In the genomic region with DNA sequence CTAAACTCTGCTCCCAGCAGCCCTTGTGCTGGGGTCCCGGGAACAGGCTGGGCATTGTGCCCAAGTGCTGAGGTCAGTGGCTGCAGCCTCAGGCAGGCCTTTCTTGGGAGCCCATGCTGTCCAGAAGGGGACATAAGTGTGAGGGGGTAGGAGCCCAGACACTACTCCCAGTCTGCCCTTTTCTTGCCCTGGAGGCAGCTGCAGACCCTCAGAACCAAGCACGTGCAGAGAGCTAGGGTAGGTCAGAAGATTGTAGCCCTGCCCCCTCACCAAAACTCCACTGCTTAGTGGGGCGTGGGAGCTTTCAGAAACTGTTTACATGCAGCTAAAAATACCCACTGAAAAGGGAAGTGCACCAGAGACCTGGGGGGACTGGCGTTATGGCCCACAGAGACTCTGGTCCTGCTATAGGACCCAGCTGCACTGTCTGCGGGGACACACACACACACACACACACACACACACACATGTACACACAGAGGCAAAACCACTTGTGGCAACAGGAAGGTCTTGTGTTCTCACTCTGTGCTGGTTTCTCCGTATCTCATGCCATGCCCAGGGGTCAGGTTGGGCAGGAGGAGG, we compare ENCODE assay signal across 8 mouse cellular contexts. TPM values are rescaled to one million over a fixed set of nuclear protein-coding genes. Genes with fewer than 3 reads are reported as not detected.
A peak's percentile ranks its signal among the peaks of the same experiment; 100 is the strongest.
DNase-seq lines count a peak whose midpoint lies in the region; ATAC-seq and TF ChIP-seq lines count a peak whose summit lies in the region.

No protein-coding gene starts in this region.

- H3K36me3 ChIP-seq in G1E (replicated peaks): peaks cover 95% of the 10 kb centered on the region
- no peaks in the 10 kb centered on the region for H3K36me3 ChIP-seq in forebrain, embryonic 16.5 days (ENCODE audit: control insufficient read depth, insufficient read depth)
- H3K36me3 ChIP-seq in hindbrain, embryonic 16.5 days (ENCODE audit: control insufficient read depth, insufficient read depth, low read length): no peaks in the 10 kb centered on the region
- peaks cover 41% of the 10 kb centered on the region for H3K36me3 ChIP-seq in liver, embryonic 12.5 days

- ATAC-seq in G1E (ENCODE audit: extremely low read depth, insufficient number of reproducible peaks, low FRiP score, poor library complexity, severe bottlenecking): no peak
- ATAC-seq in forebrain, embryonic 16.5 days: no peak
- ATAC-seq in hindbrain, embryonic 16.5 days: peak; percentile 41; the same call in 1 of the 2 replicates
- ATAC-seq in liver, embryonic 12.5 days: no peak

- no peak for TF ChIP-seq CTCF in gastrocnemius, adult 2 months (IDR thresholded peaks at IDR 0.05)
- no peak for TF ChIP-seq CTCF in G1E (IDR thresholded peaks at IDR 0.05; ENCODE audit: low read depth, low read length)
- TF ChIP-seq CTCF in olfactory bulb, adult 2 months (IDR thresholded peaks at IDR 0.05; ENCODE audit: insufficient read depth, low read depth, low read length): no peak

- H3K4me2 ChIP-seq in forebrain, embryonic 16.5 days (ENCODE audit: low read length): no peak overlapping the region
- H3K4me2 ChIP-seq in hindbrain, embryonic 16.5 days (ENCODE audit: low read length): no peak overlapping the region
- H3K4me2 ChIP-seq in liver, embryonic 12.5 days: peak overlapping the region; percentile 70

- H3K4me3 ChIP-seq in gastrocnemius, adult 2 months: peak overlapping the region; percentile 33; the same call in 1 of the 2 replicates
- peak overlapping the region; percentile 68; the same call in 1 of the 2 replicates for H3K4me3 ChIP-seq in G1E (ENCODE audit: low read depth, low read length)
- no peak overlapping the region for H3K4me3 ChIP-seq in forebrain, embryonic 16.5 days (replicated peaks; ENCODE audit: low read length)
- no peak overlapping the region for H3K4me3 ChIP-seq in hindbrain, embryonic 16.5 days (ENCODE audit: low read length)
- H3K4me3 ChIP-seq in liver, embryonic 12.5 days: 0 out of 2 replicates have a peak overlapping the region, but pooled peaks have one; percentile 14
- H3K4me3 ChIP-seq in olfactory bulb, adult 2 months (ENCODE audit: insufficient read depth, low read depth, low read length): no peak overlapping the region

- peak; percentile 72 for DNase-seq in gastrocnemius, adult 2 months
- no peak for DNase-seq in gastrocnemius, adult 18-20 months (ENCODE audit: low spot score)
- DNase-seq in G1E (ENCODE audit: low spot score): peak; percentile 77
- no peak for DNase-seq in cerebellum, adult 11 months

- peaks cover 93% of the 10 kb centered on the region for H3K4me1 ChIP-seq in G1E (ENCODE audit: insufficient read depth, low read depth, low read length)
- H3K4me1 ChIP-seq in forebrain, embryonic 16.5 days (replicated peaks; ENCODE audit: control insufficient read depth, insufficient read depth, low read length): peaks cover 62% of the 10 kb centered on the region
- peaks cover 63% of the 10 kb centered on the region for H3K4me1 ChIP-seq in hindbrain, embryonic 16.5 days (ENCODE audit: control insufficient read depth, insufficient read depth, low read depth, low read length)
- H3K4me1 ChIP-seq in liver, embryonic 12.5 days: peaks cover 91% of the 10 kb centered on the region
- peaks cover 72% of the 10 kb centered on the region for H3K4me1 ChIP-seq in olfactory bulb, adult 2 months (ENCODE audit: control insufficient read depth, insufficient read depth, low read length)

- H3K9ac ChIP-seq in forebrain, embryonic 16.5 days (replicated peaks; ENCODE audit: low read depth, low read length): no peak overlapping the region
- no peak overlapping the region for H3K9ac ChIP-seq in hindbrain, embryonic 16.5 days (ENCODE audit: low read depth, low read length)
- H3K9ac ChIP-seq in liver, embryonic 12.5 days: 0 out of 2 replicates have a peak overlapping the region, but pooled peaks have one; percentile 63

- H3K9me3 ChIP-seq in G1E (replicated peaks): no peaks in the 10 kb centered on the region
- H3K9me3 ChIP-seq in forebrain, embryonic 16.5 days (ENCODE audit: control insufficient read depth, low read length): no peaks in the 10 kb centered on the region
- H3K9me3 ChIP-seq in hindbrain, embryonic 16.5 days (ENCODE audit: control insufficient read depth, low read length): no peaks in the 10 kb centered on the region
- H3K9me3 ChIP-seq in liver, embryonic 12.5 days (replicated peaks): no peaks in the 10 kb centered on the region

- intact Hi-C loops in gastrocnemius, adult 2 months (cut with DNase I): no loop called here

- 48% methylated on average over 6 of the region's 6 CpGs for WGBS in forebrain, embryonic 16.5 days
- WGBS in hindbrain, embryonic 16.5 days: 41% methylated on average over 6 of the region's 6 CpGs
- 14% methylated on average over 6 of the region's 6 CpGs for whole genome bisulfite sequencing in liver, embryonic 12.5 days (ENCODE audit: insufficient replicate concordance)
- 6% methylated on average over 6 of the region's 6 CpGs for WGBS in olfactory bulb, adult 2 months

- peak overlapping the region; percentile 77 for H3K27ac ChIP-seq in gastrocnemius, adult 2 months
- H3K27ac ChIP-seq in forebrain, embryonic 16.5 days (ENCODE audit: low read length): 0 out of 2 replicates have a peak overlapping the region, but pooled peaks have one; percentile 13
- H3K27ac ChIP-seq in hindbrain, embryonic 16.5 days (ENCODE audit: low read depth, low read length): peak overlapping the region; percentile 42
- peak overlapping the region; percentile 96 for H3K27ac ChIP-seq in liver, embryonic 12.5 days
- H3K27ac ChIP-seq in olfactory bulb, adult 2 months (ENCODE audit: insufficient read depth, low read depth, low read length): peak overlapping the region; percentile 90

- no peaks in the 10 kb centered on the region for H3K27me3 ChIP-seq in G1E (ENCODE audit: insufficient read depth, low read length)
- no peaks in the 10 kb centered on the region for H3K27me3 ChIP-seq in forebrain, embryonic 16.5 days (replicated peaks; ENCODE audit: control insufficient read depth, insufficient read depth, low read length)
- no peaks in the 10 kb centered on the region for H3K27me3 ChIP-seq in hindbrain, embryonic 16.5 days (replicated peaks; ENCODE audit: control insufficient read depth, insufficient read depth, low read length)
- H3K27me3 ChIP-seq in liver, embryonic 12.5 days (replicated peaks): no peaks in the 10 kb centered on the region

- no peak for TF ChIP-seq POLR2A in olfactory bulb, adult 2 months (IDR thresholded peaks at IDR 0.05; ENCODE audit: insufficient read depth, low read depth, low read length)

RNA-seq across cellular contexts. Expression of a gene that starts 15.6 kb away (rescaled TPM):
- total RNA-seq in gastrocnemius, adult 2 months (2021): 10 to 100 TPM in 1 of 2 experiments, 1 to 10 TPM in 1; 7.1 to 14.0 TPM
- 1 to 10 TPM; 6.4 to 9.8 TPM for total RNA-seq in gastrocnemius, adult 18-20 months (2021)
- total RNA-seq in G1E (2014; fragmentation: Nextera tagmentation) (118 and 125 TPM in 2 replicates), G1E (2017) (151 and 154 TPM in 2 replicates)
- polyA plus RNA-seq in G1E (2012): 311 and 332 TPM in 2 replicates
- polyA plus RNA-seq in forebrain, embryonic 16.5 days (2015; fragmentation: Nextera tagmentation; extraction: Ambion mirVana): 38.5 and 39.6 TPM in 2 replicates
- polyA plus RNA-seq in hindbrain, embryonic 16.5 days (2015; fragmentation: Nextera tagmentation; extraction: Ambion mirVana): 49.0 and 58.4 TPM in 2 replicates
- polyA plus RNA-seq in liver, embryonic 12.5 days (2016; fragmentation: Nextera tagmentation; extraction: Ambion mirVana): 27.0 and 27.8 TPM in 2 replicates
- not detected in 2 replicates for polyA plus RNA-seq in olfactory bulb, adult 2 months (2012; ENCODE audit: insufficient read depth, insufficient read length, low replicate concordance, missing spikeins)

RNA-seq across cellular contexts. Expression of a gene that starts 17.3 kb away (rescaled TPM):
- total RNA-seq in gastrocnemius, adult 2 months (2021): not detected
- total RNA-seq in gastrocnemius, adult 18-20 months (2021): not detected
- total RNA-seq in G1E (2014; fragmentation: Nextera tagmentation) (not detected in 2 replicates), G1E (2017) (not detected in 2 replicates)
- polyA plus RNA-seq in G1E (2012): not detected in 2 replicates
- polyA plus RNA-seq in forebrain, embryonic 16.5 days (2015; fragmentation: Nextera tagmentation; extraction: Ambion mirVana): not detected in 2 replicates
- not detected in 2 replicates for polyA plus RNA-seq in hindbrain, embryonic 16.5 days (2015; fragmentation: Nextera tagmentation; extraction: Ambion mirVana)
- polyA plus RNA-seq in liver, embryonic 12.5 days (2016; fragmentation: Nextera tagmentation; extraction: Ambion mirVana): not detected in 2 replicates
- polyA plus RNA-seq in olfactory bulb, adult 2 months (2012; ENCODE audit: insufficient read depth, insufficient read length, low replicate concordance, missing spikeins): not detected in 2 replicates

RNA-seq across cellular contexts. Expression of a gene that starts 31.8 kb away (rescaled TPM):
- total RNA-seq in gastrocnemius, adult 2 months (2021): not detected
- total RNA-seq in gastrocnemius, adult 18-20 months (2021): not detected
- total RNA-seq in G1E (2014; fragmentation: Nextera tagmentation): not detected in 2 replicates
- total RNA-seq in G1E (2017): 0.11 TPM in 1 of 2 replicates, not detected in the other
- polyA plus RNA-seq in G1E (2012): not detected in 2 replicates
- 0.09 TPM in 1 of 2 replicates, not detected in the other for polyA plus RNA-seq in forebrain, embryonic 16.5 days (2015; fragmentation: Nextera tagmentation; extraction: Ambion mirVana)
- polyA plus RNA-seq in hindbrain, embryonic 16.5 days (2015; fragmentation: Nextera tagmentation; extraction: Ambion mirVana): 0.18 and 0.49 TPM in 2 replicates
- polyA plus RNA-seq in liver, embryonic 12.5 days (2016; fragmentation: Nextera tagmentation; extraction: Ambion mirVana): not detected in 2 replicates
- not detected in 2 replicates for polyA plus RNA-seq in olfactory bulb, adult 2 months (2012; ENCODE audit: insufficient read depth, insufficient read length, low replicate concordance, missing spikeins)

RNA-seq across cellular contexts. Expression of a gene that starts 45.7 kb away (rescaled TPM):
- not detected for total RNA-seq in gastrocnemius, adult 2 months (2021)
- not detected for total RNA-seq in gastrocnemius, adult 18-20 months (2021)
- total RNA-seq in G1E (2014; fragmentation: Nextera tagmentation): not detected in 2 replicates
- total RNA-seq in G1E (2017): not detected in 2 replicates
- not detected in 2 replicates for polyA plus RNA-seq in G1E (2012)
- not detected in 2 replicates for polyA plus RNA-seq in forebrain, embryonic 16.5 days (2015; fragmentation: Nextera tagmentation; extraction: Ambion mirVana)
- not detected in 2 replicates for polyA plus RNA-seq in hindbrain, embryonic 16.5 days (2015; fragmentation: Nextera tagmentation; extraction: Ambion mirVana)
- polyA plus RNA-seq in liver, embryonic 12.5 days (2016; fragmentation: Nextera tagmentation; extraction: Ambion mirVana): not detected in 2 replicates
- polyA plus RNA-seq in olfactory bulb, adult 2 months (2012; ENCODE audit: insufficient read depth, insufficient read length, low replicate concordance, missing spikeins): not detected in 2 replicates

RNA-seq across cellular contexts. Expression of a gene that starts 48.6 kb away (rescaled TPM):
- total RNA-seq in gastrocnemius, adult 2 months (2021): 1 to 10 TPM; 4.4 to 6.6 TPM
- total RNA-seq in gastrocnemius, adult 18-20 months (2021): 1 to 10 TPM; 3.3 to 3.8 TPM
- total RNA-seq in G1E (2014; fragmentation: Nextera tagmentation): 14.1 and 14.3 TPM in 2 replicates
- 10.0 and 10.5 TPM in 2 replicates for total RNA-seq in G1E (2017)
- 3.3 and 3.4 TPM in 2 replicates for polyA plus RNA-seq in G1E (2012)
- 27.2 and 43.3 TPM in 2 replicates for polyA plus RNA-seq in forebrain, embryonic 16.5 days (2015; fragmentation: Nextera tagmentation; extraction: Ambion mirVana)
- polyA plus RNA-seq in hindbrain, embryonic 16.5 days (2015; fragmentation: Nextera tagmentation; extraction: Ambion mirVana): 32.0 and 33.9 TPM in 2 replicates
- polyA plus RNA-seq in liver, embryonic 12.5 days (2016; fragmentation: Nextera tagmentation; extraction: Ambion mirVana): 6.4 and 9.0 TPM in 2 replicates
- not detected in 2 replicates for polyA plus RNA-seq in olfactory bulb, adult 2 months (2012; ENCODE audit: insufficient read depth, insufficient read length, low replicate concordance, missing spikeins)

Comparison
In these comparisons a context has a peak if more than half of its experiments do, and no peak if none do; other contexts are left out.
1. DNase-seq: peak in gastrocnemius, adult 2 months (single experiment) and G1E (single experiment); none in gastrocnemius, adult 18-20 months (single experiment) and cerebellum, adult 11 months (single experiment).
2. H3K27ac ChIP-seq: peak in every context shown above with its lines; median percentile 96 in liver, embryonic 12.5 days; 90 in olfactory bulb, adult 2 months; 77 in gastrocnemius, adult 2 months; 42 in hindbrain, embryonic 16.5 days; 13 in forebrain, embryonic 16.5 days.
3. H3K4me3 ChIP-seq: peak in gastrocnemius, adult 2 months (single experiment), G1E (single experiment) and liver, embryonic 12.5 days (single experiment); none in forebrain, embryonic 16.5 days (single experiment), hindbrain, embryonic 16.5 days (single experiment) and olfactory bulb, adult 2 months (single experiment).